Mouse (Mus musculus): Measurements from ENCODE around the gene Ndel1. TPM values are rescaled to one million over a fixed set of nuclear protein-coding genes. Genes with fewer than 3 reads are reported as not detected.

The Ndel1 gene
- total and polyA plus RNA-seq, 3 experiments, result 31.1 to 46.9 (median 35.2) TPM

- no peak for DNase-seq (ENCODE audit: extremely low read depth)
- TF ChIP-seq MAFK (IDR thresholded peaks at IDR 0.05; ENCODE audit: insufficient replicate concordance, low read length) (no peak), E2F4 (IDR thresholded peaks at IDR 0.05; ENCODE audit: insufficient replicate concordance, low read depth, low read length) (no peak), MXI1 (IDR thresholded peaks at IDR 0.05; ENCODE audit: low read depth, low read length) (no peak), ETS1 (conservative IDR thresholded peaks at IDR 0.05; ENCODE audit: low read depth, low read length) (no peak), RAD21 (IDR thresholded peaks at IDR 0.05; ENCODE audit: low read depth, low read length) (no peak), RCOR1 (conservative IDR thresholded peaks at IDR 0.05; ENCODE audit: low read depth, low read length) (no peak), MAX (IDR thresholded peaks at IDR 0.05; ENCODE audit: low read length) (no peak), USF1 (IDR thresholded peaks at IDR 0.05; ENCODE audit: low read depth, low read length) (no peak), JUND (conservative IDR thresholded peaks at IDR 0.05; ENCODE audit: low read depth, low read length) (no peak), ZKSCAN1 (IDR thresholded peaks at IDR 0.05; ENCODE audit: borderline replicate concordance, low read depth, low read length) (no peak), CTCF (conservative IDR thresholded peaks at IDR 0.05 in 1 of 2, IDR thresholded peaks at IDR 0.05 in 1 of 2; ENCODE audit: low read depth in 2 of 2, low read length in 2 of 2) (no peak), MEF2A (IDR thresholded peaks at IDR 0.05; ENCODE audit: borderline replicate concordance, low read depth, low read length) (no peak)
- peaks cover 8% of the 10 kb centered on the region for H3K27me3 ChIP-seq (replicated peaks)
- H3K9ac ChIP-seq (ENCODE audit: insufficient read depth, low read depth), result no peak overlapping the region
- no peaks in the 10 kb centered on the region for H3K9me3 ChIP-seq (replicated peaks; ENCODE audit: low read length)
- in situ Hi-C loops (cut with MboI; ENCODE audit: low pct_ligation_motif_present, low pct_unique_long_range_greater_than_20kb, low sequenced_read_pairs) (no loop called here), dilution Hi-C loops (cut with MboI; ENCODE audit: extremely low pct_ligation_motif_present, extremely low pct_unique_long_range_greater_than_20kb, low sequenced_read_pairs) (no loop called here)
- no peak overlapping the region for H3K4me3 ChIP-seq (replicated peaks in 1 of 3; ENCODE audit: low read depth in 2 of 3, low read length in 2 of 3, poor library complexity in 1 of 3)
- H3K4me1 ChIP-seq (ENCODE audit: control insufficient read depth in 1 of 2, insufficient read depth in 2 of 2), result peaks cover 0 to 3% of the 10 kb centered on the region in 2 experiments; a peak in 1 of 4 replicates
- no peak overlapping the region for H3K4me2 ChIP-seq (ENCODE audit: insufficient read depth, low read depth, poor library complexity, severe bottlenecking)
- H3K27ac ChIP-seq (ENCODE audit: insufficient read depth, low read depth), result no peak overlapping the region
- H3K79me2 ChIP-seq (replicated peaks; ENCODE audit: control insufficient read depth, extremely low read depth, insufficient read depth, poor library complexity, severe bottlenecking), result no peaks in the 10 kb centered on the region
- H3K36me3 ChIP-seq (replicated peaks in 1 of 2; ENCODE audit: control insufficient read depth in 1 of 2, insufficient read depth in 1 of 2, low read length in 1 of 2), result no peaks in the 10 kb centered on the region
Observed at GRCm38 (mm10) chr11:68888653-68889052, 17.0 kb upstream of the Ndel1 start.

- in situ Hi-C loops (cut with MboI; ENCODE audit: low pct_ligation_motif_present, low pct_unique_long_range_greater_than_20kb, low sequenced_read_pairs) (no loop called here), dilution Hi-C loops (cut with MboI; ENCODE audit: extremely low pct_ligation_motif_present, extremely low pct_unique_long_range_greater_than_20kb, low sequenced_read_pairs) (no loop called here)
- TF ChIP-seq JUN (IDR thresholded peaks at IDR 0.05; ENCODE audit: insufficient read depth, low read depth, low read length) (no peak), ZMIZ1 (IDR thresholded peaks at IDR 0.05; ENCODE audit: low read depth, low read length) (no peak), ELF1 (IDR thresholded peaks at IDR 0.05; ENCODE audit: low read depth, low read length) (no peak), POLR2A (IDR thresholded peaks at IDR 0.05; ENCODE audit: low read depth, low read length) (no peak), ZC3H11A (IDR thresholded peaks at IDR 0.05; ENCODE audit: low read depth, low read length) (no peak), RAD21 (IDR thresholded peaks at IDR 0.05; ENCODE audit: low read depth, low read length) (no peak), CHD2 (IDR thresholded peaks at IDR 0.05; ENCODE audit: low read length) (no peak), NELFE (IDR thresholded peaks at IDR 0.05; ENCODE audit: low read depth, low read length) (no peak), RCOR1 (conservative IDR thresholded peaks at IDR 0.05; ENCODE audit: low read depth, low read length) (no peak), SMC3 (IDR thresholded peaks at IDR 0.05; ENCODE audit: low read depth, low read length) (no peak)
- no peaks in the 10 kb centered on the region for H3K36me3 ChIP-seq (replicated peaks in 1 of 2; ENCODE audit: control insufficient read depth in 1 of 2, insufficient read depth in 1 of 2, low read length in 1 of 2)
- H3K27me3 ChIP-seq (replicated peaks), result peaks cover 8% of the 10 kb centered on the region
- DNase-seq (ENCODE audit: extremely low read depth), result no peak
- H3K9ac ChIP-seq (ENCODE audit: insufficient read depth, low read depth), result no peak within 1 kb of the TSS
- no peaks in the 10 kb centered on the region for H3K9me3 ChIP-seq (replicated peaks; ENCODE audit: low read length)
- H3K27ac ChIP-seq (ENCODE audit: insufficient read depth, low read depth), result no peak within 1 kb of the TSS
- peaks cover 0 to 3% of the 10 kb centered on the region in 2 experiments; a peak in 1 of 4 replicates for H3K4me1 ChIP-seq (ENCODE audit: control insufficient read depth in 1 of 2, insufficient read depth in 2 of 2)
- no peak within 1 kb of the TSS for H3K4me3 ChIP-seq (replicated peaks in 1 of 3; ENCODE audit: low read depth in 2 of 3, low read length in 2 of 3, poor library complexity in 1 of 3)
- H3K4me2 ChIP-seq (ENCODE audit: insufficient read depth, low read depth, poor library complexity, severe bottlenecking), result no peak within 1 kb of the TSS
- H3K79me2 ChIP-seq (replicated peaks; ENCODE audit: control insufficient read depth, extremely low read depth, insufficient read depth, poor library complexity, severe bottlenecking), result no peaks in the 10 kb centered on the region
Observed at GRCm38 (mm10) chr11:68888253-68888652, 16.6 kb upstream of the Ndel1 start, which contains the start of gene Rnf222. Gene Rnf222 (plus strand): TSS chr11:68888553.
